Mouse (Mus musculus): ENCODE measurements around the gene Cyth4. TPM values are rescaled to one million over a fixed set of nuclear protein-coding genes. Genes with fewer than 3 reads are reported as not detected.

Gene Cyth4
- polyA plus RNA-seq, 1 experiment: 0.37 TPM

DNA sequence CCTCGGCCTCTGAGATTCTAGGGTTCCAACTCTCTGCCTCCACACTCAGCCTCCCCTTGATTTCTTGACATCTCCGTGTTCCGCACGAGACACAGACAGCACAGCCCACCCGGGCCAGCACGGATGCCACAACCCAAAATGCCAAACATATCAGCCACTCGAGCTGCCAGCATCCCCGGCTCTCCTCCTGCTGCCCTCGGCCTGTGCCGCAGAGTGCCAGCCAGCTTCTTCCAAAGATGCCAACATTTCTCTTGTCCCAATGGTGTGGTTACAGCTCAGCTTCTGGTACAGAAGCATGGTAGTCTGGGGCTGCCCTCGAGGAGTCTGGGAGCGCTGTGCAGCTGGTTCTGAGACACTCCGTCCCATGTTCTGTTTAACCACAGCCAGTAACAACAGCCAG lies 29.4 kb downstream of the Cyth4 start:
- no peak for TF ChIP-seq GATA1 (IDR thresholded peaks at IDR 0.05; ENCODE audit: low read length)

DNA sequence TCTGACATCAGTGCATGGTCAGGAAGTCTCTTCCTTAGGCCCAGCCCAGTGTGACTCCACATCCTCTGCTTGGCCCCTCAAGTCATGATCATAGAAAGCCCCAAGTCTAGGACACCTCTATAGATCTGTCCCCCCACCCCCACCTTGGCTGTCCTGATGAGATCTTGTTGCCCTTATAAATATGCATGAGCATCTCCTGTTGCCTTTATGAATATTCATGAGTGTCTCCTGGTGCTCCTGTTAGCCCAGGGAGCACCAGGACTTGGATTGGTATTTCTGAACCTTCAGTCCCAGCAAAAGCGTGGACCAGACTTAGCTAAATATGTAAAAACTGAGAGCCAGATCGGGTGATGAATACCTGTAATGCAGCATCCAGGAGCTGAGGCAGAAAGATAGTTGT lies 35.5 kb downstream of the Cyth4 start:
- no peak for TF ChIP-seq GATA1 (IDR thresholded peaks at IDR 0.05; ENCODE audit: low read length)

DNA sequence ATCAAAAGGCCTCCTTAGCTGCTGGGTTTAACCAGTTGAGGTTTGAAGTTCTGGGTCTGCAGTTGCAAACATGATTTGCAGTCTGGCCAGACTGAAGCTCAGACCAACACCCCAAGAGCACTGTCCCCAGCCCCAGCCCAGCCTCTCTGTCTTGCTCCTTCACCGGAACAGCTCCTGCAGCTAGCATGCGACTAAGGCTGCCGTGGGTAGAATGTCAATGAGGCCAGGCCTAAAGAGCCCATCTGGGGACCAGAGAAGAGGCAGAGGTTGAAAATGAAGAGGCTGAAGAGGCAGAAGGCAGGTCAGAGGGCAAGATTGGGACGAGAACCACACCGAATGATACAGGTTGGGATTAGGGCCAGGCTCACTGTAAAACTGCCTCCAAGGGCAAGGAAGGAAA lies 36.6 kb downstream of the Cyth4 start:
- TF ChIP-seq GATA1 (IDR thresholded peaks at IDR 0.05; ENCODE audit: low read length): no peak

DNA sequence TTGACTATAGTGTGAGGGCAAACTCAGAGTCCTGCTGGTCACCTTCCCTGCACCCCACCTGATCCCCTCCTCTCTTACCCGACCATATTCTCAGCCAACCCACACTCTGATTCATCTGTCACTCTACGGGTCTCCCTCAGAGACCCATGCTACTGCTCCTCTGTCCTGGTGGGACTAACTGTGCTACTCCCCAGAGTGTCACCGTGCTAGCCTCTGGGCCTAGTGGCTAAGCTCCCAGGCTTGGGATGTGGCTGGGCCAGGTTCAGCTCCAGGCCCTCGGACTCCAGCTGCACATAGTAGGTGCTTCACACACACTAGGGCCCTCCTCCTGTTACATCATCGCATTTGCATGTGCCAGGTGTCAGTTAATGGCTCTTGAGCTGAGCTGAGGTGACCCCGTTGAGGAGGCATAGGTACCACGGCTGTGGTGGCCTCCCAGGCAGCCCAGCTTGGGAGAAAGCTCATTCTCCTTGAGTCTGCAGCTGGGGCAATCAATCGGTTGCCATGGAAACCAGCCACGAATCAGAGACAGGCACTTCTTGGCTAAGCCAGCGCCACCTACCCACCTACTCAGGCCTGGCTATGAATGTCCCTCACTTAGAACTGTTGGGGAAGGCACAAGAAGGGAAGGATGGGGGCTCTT lies 37.4 kb downstream of the Cyth4 start:
- TF ChIP-seq GATA1 (IDR thresholded peaks at IDR 0.05; ENCODE audit: low read length): no peak

DNA sequence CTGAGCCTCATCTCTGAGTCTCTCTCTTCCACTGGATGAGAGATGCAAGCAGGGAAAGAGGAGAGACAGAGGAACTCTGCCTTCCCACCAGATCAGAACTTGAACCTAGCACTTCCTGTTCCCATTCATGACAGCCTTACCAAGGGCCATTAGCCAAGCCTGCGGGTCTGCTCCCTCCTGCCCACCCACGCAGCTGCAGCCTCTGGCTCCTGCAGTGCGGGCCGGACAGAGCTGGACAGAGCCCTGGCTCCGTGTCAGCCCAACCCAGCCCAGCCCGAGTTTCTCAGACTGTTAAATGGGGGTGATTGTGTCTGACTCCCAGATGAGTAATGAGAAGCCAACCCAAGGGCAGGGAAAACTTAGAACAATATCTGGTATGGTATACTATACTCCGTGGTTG lies 38.4 kb downstream of the Cyth4 start:
- no peak for TF ChIP-seq GATA1 (IDR thresholded peaks at IDR 0.05; ENCODE audit: low read length)

DNA sequence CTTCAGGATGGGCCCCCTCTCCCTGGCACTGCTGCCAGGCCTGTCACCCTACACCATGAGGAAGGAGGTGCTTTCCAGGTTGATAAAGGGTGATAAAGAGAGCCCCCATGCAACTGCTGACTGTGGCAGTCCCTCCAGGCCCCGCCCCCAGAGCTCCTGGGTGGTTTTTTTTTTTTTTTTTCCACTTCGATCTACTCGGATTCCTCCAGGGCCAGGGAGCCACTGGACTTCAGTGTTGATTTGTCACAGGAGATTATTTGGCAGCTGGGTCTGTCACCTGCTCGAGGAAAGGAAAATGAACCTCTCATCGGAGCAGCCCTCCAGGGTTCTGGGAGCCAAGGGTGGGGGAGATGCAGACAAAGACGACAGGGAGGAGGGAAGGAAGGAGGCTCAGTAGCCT lies 46.8 kb downstream of the Cyth4 start:
- no peak for TF ChIP-seq GATA1 (IDR thresholded peaks at IDR 0.05; ENCODE audit: low read length)

DNA sequence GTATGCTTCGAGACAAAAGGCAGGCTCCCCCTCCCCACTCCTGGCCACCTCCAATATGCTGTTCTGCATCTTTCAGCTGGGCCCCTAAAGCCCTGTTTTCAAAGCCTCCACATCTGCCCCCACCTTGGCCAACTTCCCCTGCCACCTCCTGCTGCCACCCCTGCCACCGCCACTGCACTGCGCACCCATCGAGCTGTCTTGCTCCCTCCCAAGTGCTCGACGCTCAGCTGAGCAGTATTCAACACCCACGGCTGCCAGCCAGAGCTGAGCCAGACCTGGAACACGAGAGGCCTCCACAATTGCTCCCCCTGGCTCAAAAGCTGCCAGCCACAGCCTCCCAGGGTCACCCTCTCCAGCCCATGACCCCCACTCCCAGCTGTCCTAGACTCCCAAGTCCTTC lies 47.8 kb downstream of the Cyth4 start:
- TF ChIP-seq GATA1 (IDR thresholded peaks at IDR 0.05; ENCODE audit: low read length): no peak

DNA sequence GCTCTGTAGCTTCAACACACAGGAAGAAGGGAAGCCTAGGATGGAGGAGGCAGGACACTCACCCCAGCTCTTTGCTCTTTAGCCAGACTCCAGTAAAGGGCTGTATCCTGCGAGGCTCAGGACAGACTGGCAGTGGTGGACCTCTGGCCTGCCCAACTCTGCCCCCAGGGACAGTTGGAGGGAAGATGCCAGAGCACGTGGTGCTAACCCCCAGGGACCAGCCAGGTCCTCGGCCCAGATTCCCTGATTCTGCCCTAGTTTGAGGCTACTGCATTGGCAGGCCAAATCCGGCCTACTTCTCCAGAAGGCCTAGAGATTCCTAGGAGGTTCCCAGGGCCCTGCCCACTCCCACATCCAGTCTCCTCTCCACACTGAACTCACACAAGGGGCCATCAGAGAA lies 50.9 kb downstream of the Cyth4 start:
- no peak for TF ChIP-seq GATA1 (IDR thresholded peaks at IDR 0.05; ENCODE audit: low read length)

DNA sequence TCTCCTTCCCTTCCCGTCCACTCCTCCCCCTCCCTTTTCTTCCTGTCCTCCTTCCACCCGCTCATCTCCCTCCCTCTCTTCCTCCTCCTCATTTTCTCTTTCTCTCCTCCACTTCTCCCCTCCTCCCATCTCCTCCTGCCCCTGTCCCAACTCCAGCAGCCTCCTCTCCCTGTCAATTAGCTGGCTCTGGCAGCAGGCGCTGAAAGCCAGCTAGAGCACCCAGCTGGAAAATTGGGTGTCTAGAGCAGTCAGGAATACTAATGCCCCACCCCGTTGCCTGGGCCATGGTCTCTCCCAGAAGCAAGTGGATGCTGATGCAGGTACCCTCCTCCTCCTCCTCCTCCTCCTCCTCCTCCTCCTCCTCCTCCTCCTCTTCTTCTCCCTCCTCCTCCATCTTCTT lies 54.3 kb downstream of the Cyth4 start:
- no peak for TF ChIP-seq GATA1 (IDR thresholded peaks at IDR 0.05; ENCODE audit: low read length)

DNA sequence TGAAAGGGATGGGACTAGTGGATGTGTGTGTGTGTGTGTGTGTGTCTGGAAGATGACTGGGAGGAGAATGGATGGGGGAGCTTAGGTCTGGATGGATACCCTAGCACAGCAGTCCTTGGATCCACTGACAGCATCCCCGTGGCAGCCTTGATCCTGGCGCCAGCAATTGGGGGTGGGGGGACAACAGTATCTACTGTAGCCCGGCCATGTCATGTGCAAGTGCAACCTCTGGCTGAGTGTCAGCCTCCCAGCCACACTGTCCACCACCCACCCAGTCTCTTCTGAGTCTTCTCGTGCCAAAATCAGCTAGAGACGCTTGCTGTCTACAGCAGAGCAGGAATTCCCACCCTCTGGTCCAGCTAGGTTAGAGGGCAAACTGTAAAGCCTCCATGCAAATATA lies 67.4 kb downstream of the Cyth4 start:
- TF ChIP-seq GATA1 (IDR thresholded peaks at IDR 0.05; ENCODE audit: low read length): no peak

DNA sequence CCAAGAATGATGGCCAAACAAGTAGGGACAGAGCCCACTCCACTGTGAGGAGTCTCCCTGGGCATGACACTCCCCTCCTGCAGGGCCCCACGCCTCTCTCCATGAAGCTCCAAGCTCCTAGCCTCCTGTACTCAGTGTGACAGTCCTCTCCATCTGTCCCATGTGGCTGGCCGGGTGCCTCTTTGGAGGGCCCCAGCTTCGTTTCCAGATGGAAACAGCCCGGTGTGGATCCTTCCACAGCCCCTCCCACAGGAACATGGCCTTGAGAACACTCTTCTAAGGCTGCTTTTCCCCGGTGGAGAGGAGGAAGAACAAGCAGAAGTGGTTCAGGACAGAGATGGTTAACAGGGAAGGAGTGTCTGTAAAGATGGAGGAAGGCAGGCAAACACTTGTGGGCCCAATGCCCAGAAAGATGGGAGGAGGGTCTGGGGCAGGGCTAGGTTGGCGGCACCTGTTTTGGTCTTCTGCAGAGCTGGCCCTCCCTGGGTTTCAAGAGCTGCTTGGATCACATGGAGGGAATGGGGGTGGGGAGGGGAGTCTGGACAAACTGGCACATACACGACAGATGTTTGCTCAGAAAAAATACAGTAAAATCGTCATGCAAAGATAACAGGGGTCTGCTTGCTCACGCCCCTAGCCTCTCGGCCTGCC lies 72.5 kb downstream of the Cyth4 start:
- no peak for TF ChIP-seq GATA1 (IDR thresholded peaks at IDR 0.05; ENCODE audit: low read length)

DNA sequence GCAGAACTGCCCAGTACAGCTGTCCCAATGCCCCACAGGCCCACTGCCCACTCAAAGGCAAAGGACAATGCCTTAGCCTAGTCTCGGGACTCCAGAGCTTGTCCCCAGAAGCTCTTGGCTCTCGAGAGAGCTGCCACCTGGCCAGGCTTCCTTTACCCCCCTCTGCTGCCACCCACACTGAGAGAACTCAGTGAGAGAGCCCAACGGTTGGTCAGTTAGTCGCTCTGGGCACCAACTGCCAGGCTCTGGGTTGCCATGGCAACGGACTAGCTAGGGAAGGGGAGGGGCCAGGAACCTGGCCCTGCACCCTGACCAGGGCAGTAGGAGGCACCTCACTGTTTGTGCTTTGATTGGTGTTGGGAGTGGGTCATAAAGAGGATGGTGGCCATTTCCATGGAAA lies 73.5 kb downstream of the Cyth4 start:
- TF ChIP-seq GATA1 (IDR thresholded peaks at IDR 0.05; ENCODE audit: low read length): no peak

Other genes with a start within 250 kb of the Cyth4 start
- gene Tex33, start 201.1 kb upstream of the Cyth4 start, polyA plus RNA-seq (2012): not detected in 2 replicates
- gene Tst, start 191.1 kb upstream of the Cyth4 start, polyA plus RNA-seq (2012): 4.8 and 4.9 TPM in 2 replicates
- gene Mpst, start 190.6 kb upstream of the Cyth4 start, polyA plus RNA-seq (2012): 123 and 135 TPM in 2 replicates
- gene Kctd17, start 168.5 kb upstream of the Cyth4 start, polyA plus RNA-seq (2012): not detected in 2 replicates
- gene Tmprss6, start 128.4 kb upstream of the Cyth4 start, polyA plus RNA-seq (2012): not detected in 2 replicates
- gene Il2rb, start 101.8 kb upstream of the Cyth4 start, polyA plus RNA-seq (2012): not detected in 2 replicates
- gene C1qtnf6, start 65.6 kb upstream of the Cyth4 start, polyA plus RNA-seq (2012): 0.03 and 0.04 TPM in 2 replicates
- gene Sstr3, start 52.4 kb upstream of the Cyth4 start, polyA plus RNA-seq (2012): not detected in 2 replicates
- gene Rac2, start 24.3 kb upstream of the Cyth4 start, polyA plus RNA-seq (2012): 435 and 659 TPM in 2 replicates
- gene Elfn2, start 121.7 kb downstream of the Cyth4 start, polyA plus RNA-seq (2012): not detected in 2 replicates
- not detected in 2 replicates for gene Mfng, start 176.4 kb downstream of the Cyth4 start, polyA plus RNA-seq (2012)
- gene Card10, start 206.0 kb downstream of the Cyth4 start, polyA plus RNA-seq (2012): not detected in 2 replicates
- not detected in 2 replicates for gene Cdc42ep1, start 245.6 kb downstream of the Cyth4 start, polyA plus RNA-seq (2012)